Mouse (Mus musculus) neural tube, postnatal 0 days (tissue): Measurements from ENCODE around the gene Paqr8. TPM values are rescaled to one million over a fixed set of nuclear protein-coding genes. Genes with fewer than 3 reads are reported as not detected.

Experiments
- polyA plus RNA-seq: library from polyadenylated mRNA; unstranded; fragments of >200 nt; fragmentation: Nextera tagmentation; extraction: Ambion mirVana; gene quantifications from 2 replicates; pipeline ENCODE4 v1.2.1, GENCODE M21; 2015

The Paqr8 gene
- polyA plus RNA-seq, result 36.9 and 38.1 TPM in 2 replicates

DNA sequence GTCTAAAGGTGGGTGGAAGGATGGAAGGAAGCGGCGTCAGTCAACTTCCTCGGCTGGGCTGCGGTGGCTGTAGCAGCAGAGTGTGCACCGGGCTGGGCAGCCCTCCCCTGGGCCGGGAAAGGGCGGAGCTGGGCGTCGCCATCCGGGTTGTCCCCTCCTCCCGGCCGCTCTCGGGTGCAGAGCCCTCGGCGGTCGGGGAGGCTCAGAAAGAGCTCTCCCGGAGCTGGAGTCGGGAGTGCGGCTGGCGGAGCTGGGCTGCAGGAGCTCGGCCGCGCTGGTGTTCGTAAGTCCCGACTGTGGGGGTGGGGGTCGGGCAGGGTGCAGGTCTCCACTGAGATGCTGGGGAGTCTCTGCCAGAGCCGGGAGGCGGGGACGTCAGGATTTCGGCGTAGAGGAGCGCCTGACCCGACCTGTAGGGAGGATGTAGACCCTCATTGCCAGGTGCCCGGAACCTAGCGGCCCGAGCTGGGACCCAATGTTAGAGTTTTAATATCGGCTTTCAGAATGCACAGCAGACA, at the start of gene Paqr8:
Gene Paqr8, plus strand, starts transcription at position 203 of the 518 bp plus-strand sequence.

DNA sequence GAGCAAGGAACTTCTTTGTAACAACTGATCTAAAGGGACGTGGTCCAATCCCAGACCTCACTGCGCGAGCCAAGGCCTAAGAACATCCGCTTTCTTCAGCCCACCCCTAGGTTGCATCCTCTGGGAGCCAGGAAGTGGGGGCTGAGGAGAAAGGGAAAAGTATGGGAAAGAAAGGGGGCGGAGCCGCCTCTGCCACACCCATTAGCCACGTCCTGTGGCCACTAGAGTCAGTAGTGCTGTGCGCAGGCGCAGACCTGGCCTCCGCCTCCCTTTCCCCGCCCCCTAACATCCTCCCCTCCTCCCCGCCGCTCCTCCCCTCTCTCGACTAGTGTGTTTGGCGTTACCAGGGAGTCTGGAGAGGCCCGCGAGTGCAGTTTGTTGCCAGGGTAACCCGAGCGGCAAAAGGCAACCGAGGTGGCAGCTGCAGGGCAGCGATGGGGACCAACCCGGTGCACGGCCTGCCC, 60.9 kb downstream of the Paqr8 start, which contains the start of gene Efhc1:
Gene Efhc1, plus strand, starts transcription at position 327 of the 464 bp plus-strand sequence.

Other genes with a start within 250 kb of the Paqr8 start
- gene Il17a, start 159.7 kb upstream of the Paqr8 start, polyA plus RNA-seq, result not detected in 2 replicates
- gene Il17f, start 100.0 kb upstream of the Paqr8 start, polyA plus RNA-seq, result not detected in 2 replicates
- gene Mcm3, start 70.3 kb upstream of the Paqr8 start, polyA plus RNA-seq, result 9.5 and 10.1 TPM in 2 replicates
- 1.5 and 2.3 TPM in 2 replicates for gene Efhc1, start 61.0 kb downstream of the Paqr8 start, polyA plus RNA-seq
- gene Tram2, start 188.6 kb downstream of the Paqr8 start, polyA plus RNA-seq, result 2.0 and 2.1 TPM in 2 replicates